Mouse (Mus musculus): ENCODE measurements around the gene Lef1. TPM values are rescaled to one million over a fixed set of nuclear protein-coding genes. Genes with fewer than 3 reads are reported as not detected.

Gene Lef1
- polyA plus RNA-seq, 1 experiment from 2014 or later = 3.7 TPM

- H3K4me2 ChIP-seq (ENCODE audit: low read depth, low read length) = no peak overlapping the region
- H3K27ac ChIP-seq (ENCODE audit: low read depth, low read length) = no peak overlapping the region
- 61% methylated on average over 19 of the region's 19 CpGs for WGBS
- H3K36me3 ChIP-seq (ENCODE audit: control insufficient read depth, insufficient read depth, low read length) = no peaks in the 10 kb centered on the region
- H3K9me3 ChIP-seq (ENCODE audit: control insufficient read depth, low read length) = no peaks in the 10 kb centered on the region
- no peaks in the 10 kb centered on the region for H3K4me1 ChIP-seq (ENCODE audit: control insufficient read depth, insufficient read depth, low read length)
- peak; percentile 92 for ATAC-seq (ENCODE audit: low read depth)
- H3K4me3 ChIP-seq (ENCODE audit: low read depth, low read length) = no peak overlapping the region
- no peaks in the 10 kb centered on the region for H3K27me3 ChIP-seq (ENCODE audit: control insufficient read depth, insufficient read depth, low read length)
- no peak overlapping the region for H3K9ac ChIP-seq (replicated peaks; ENCODE audit: low read depth, low read length)
Observed at GRCm38 (mm10) chr3:131237785-131238633, 127.7 kb downstream of the Lef1 start.

DNA sequence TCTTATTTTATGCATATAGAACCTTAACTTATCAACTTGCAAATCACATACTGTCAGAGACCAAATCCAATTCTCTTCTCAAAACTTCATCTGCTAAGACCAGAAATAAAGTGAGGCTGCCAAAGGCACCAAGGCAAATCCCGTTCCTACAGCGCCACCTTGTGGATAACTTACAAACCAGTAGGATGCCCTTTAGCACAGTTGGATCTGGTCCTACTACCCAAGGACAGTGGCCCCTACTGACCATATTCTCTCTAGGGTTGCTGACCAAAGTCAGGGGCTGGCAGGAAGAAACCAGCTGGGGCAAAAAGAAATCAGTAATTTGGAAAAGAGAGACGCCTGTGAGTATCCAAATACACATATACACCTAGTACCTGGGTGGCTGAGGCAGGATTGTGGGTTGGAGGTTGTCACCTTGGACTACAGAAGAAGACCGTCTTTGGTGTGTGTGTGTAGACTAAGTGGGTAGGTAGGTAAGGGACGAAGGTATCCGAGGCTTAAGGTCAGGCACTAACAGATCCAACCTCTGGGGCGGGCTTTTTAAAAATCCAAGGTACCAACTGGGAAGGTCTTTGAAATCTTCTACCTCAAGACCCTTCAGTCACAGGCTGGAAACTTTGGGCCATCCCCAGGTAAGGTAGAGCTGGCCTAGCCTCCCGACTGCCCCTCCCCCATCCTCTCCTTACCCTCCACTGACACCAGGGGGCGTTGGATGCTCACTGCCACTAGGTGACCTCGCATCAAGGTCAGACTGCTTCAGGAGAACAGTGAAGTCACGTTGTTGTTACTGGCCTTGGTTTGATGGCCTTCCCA is 135.7 kb downstream of the Lef1 start:
- Histone ChIP-seq H3K4me1 (ENCODE audit: control insufficient read depth, insufficient read depth, low read length) (no peaks in the 10 kb centered on the region), H3K9me3 (ENCODE audit: control insufficient read depth, low read length) (no peaks in the 10 kb centered on the region), H3K27me3 (ENCODE audit: control insufficient read depth, insufficient read depth, low read length) (no peaks in the 10 kb centered on the region), H3K4me3 (ENCODE audit: low read depth, low read length) (no peak overlapping the region), H3K4me2 (ENCODE audit: low read depth, low read length) (no peak overlapping the region), H3K36me3 (ENCODE audit: control insufficient read depth, insufficient read depth, low read length) (no peaks in the 10 kb centered on the region), H3K9ac (replicated peaks; ENCODE audit: low read depth, low read length) (no peak overlapping the region), H3K27ac (ENCODE audit: low read depth, low read length) (no peak overlapping the region)
- peak; percentile 54; the same call in 1 of the 2 replicates for ATAC-seq (ENCODE audit: low read depth)
- WGBS = 58% methylated on average over 11 of the region's 11 CpGs

- Histone ChIP-seq H3K4me3 (ENCODE audit: low read depth, low read length) (no peak overlapping the region), H3K9me3 (ENCODE audit: control insufficient read depth, low read length) (no peaks in the 10 kb centered on the region), H3K4me2 (ENCODE audit: low read depth, low read length) (no peak overlapping the region), H3K27ac (ENCODE audit: low read depth, low read length) (no peak overlapping the region), H3K27me3 (ENCODE audit: control insufficient read depth, insufficient read depth, low read length) (no peaks in the 10 kb centered on the region), H3K36me3 (ENCODE audit: control insufficient read depth, insufficient read depth, low read length) (no peaks in the 10 kb centered on the region), H3K9ac (replicated peaks; ENCODE audit: low read depth, low read length) (no peak overlapping the region), H3K4me1 (ENCODE audit: control insufficient read depth, insufficient read depth, low read length) (no peaks in the 10 kb centered on the region)
- WGBS = 93% methylated on average over 8 of the region's 8 CpGs
- no peak for ATAC-seq (ENCODE audit: low read depth)
Observed at GRCm38 (mm10) chr3:131246579-131247046, 136.3 kb downstream of the Lef1 start.

DNA sequence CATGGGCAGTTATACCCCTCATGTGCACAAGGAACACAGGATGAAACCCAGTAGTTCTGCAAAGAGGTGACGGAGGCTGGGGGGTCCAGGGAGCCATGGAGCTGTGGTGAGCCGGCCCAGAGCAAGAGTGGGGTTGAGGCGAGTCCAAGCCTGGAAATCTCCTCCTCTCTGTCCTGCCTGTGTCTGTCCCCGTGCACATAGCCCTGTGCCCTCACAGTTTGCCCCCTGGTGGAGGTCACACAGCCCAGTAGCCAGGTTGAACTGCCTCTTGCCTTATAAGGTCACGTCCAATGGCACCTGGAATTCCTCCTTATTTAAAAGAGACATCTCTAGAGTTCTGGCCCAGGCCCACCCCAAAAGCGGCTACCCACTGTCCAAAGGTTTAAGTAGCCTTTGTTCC is 137.2 kb downstream of the Lef1 start:
- H3K27ac ChIP-seq (ENCODE audit: low read depth, low read length) = no peak overlapping the region
- no peaks in the 10 kb centered on the region for H3K9me3 ChIP-seq (ENCODE audit: control insufficient read depth, low read length)
- no peak for ATAC-seq (ENCODE audit: low read depth)
- H3K4me2 ChIP-seq (ENCODE audit: low read depth, low read length) = no peak overlapping the region
- no peaks in the 10 kb centered on the region for H3K27me3 ChIP-seq (ENCODE audit: control insufficient read depth, insufficient read depth, low read length)
- no peak overlapping the region for H3K4me3 ChIP-seq (ENCODE audit: low read depth, low read length)
- no peaks in the 10 kb centered on the region for H3K36me3 ChIP-seq (ENCODE audit: control insufficient read depth, insufficient read depth, low read length)
- H3K4me1 ChIP-seq (ENCODE audit: control insufficient read depth, insufficient read depth, low read length) = no peaks in the 10 kb centered on the region
- WGBS = 84% methylated on average over 6 of the region's 6 CpGs
- no peak overlapping the region for H3K9ac ChIP-seq (replicated peaks; ENCODE audit: low read depth, low read length)

- Histone ChIP-seq H3K27ac (ENCODE audit: low read depth, low read length) (no peak overlapping the region), H3K36me3 (ENCODE audit: control insufficient read depth, insufficient read depth, low read length) (no peaks in the 10 kb centered on the region), H3K9ac (replicated peaks; ENCODE audit: low read depth, low read length) (no peak overlapping the region), H3K4me2 (ENCODE audit: low read depth, low read length) (no peak overlapping the region), H3K4me3 (ENCODE audit: low read depth, low read length) (no peak overlapping the region), H3K27me3 (ENCODE audit: control insufficient read depth, insufficient read depth, low read length) (no peaks in the 10 kb centered on the region), H3K9me3 (ENCODE audit: control insufficient read depth, low read length) (no peaks in the 10 kb centered on the region), H3K4me1 (ENCODE audit: control insufficient read depth, insufficient read depth, low read length) (no peaks in the 10 kb centered on the region)
- 96% methylated on average over 5 of the region's 5 CpGs for WGBS
- no peak for ATAC-seq (ENCODE audit: low read depth)
Observed at GRCm38 (mm10) chr3:131247851-131248250, 137.6 kb downstream of the Lef1 start.

DNA sequence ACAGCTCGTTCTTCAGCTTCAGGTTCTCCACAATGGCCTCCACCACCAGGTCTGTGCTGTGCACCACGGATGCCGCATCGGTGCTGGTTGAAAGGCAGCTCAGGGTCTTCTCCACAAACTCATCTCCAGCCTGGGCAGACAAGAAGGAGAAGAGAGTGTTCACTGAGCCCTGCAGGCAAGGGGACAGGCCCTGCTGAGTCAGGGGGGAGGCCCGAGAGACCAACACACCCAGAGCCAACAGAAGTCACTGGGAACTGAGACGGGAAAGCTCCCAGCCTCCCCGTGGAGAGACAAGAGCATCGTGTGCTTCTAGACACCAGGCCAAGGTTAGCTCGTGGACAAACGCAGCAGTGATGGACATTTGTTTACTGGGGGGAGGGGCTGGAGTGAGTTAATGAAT is 138.2 kb downstream of the Lef1 start:
- no peak overlapping the region for H3K9ac ChIP-seq (replicated peaks; ENCODE audit: low read depth, low read length)
- no peaks in the 10 kb centered on the region for H3K4me1 ChIP-seq (ENCODE audit: control insufficient read depth, insufficient read depth, low read length)
- H3K27me3 ChIP-seq (ENCODE audit: control insufficient read depth, insufficient read depth, low read length) = no peaks in the 10 kb centered on the region
- no peaks in the 10 kb centered on the region for H3K36me3 ChIP-seq (ENCODE audit: control insufficient read depth, insufficient read depth, low read length)
- no peak overlapping the region for H3K27ac ChIP-seq (ENCODE audit: low read depth, low read length)
- no peak for ATAC-seq (ENCODE audit: low read depth)
- 0 out of 2 replicates have a peak, but pooled peaks cover under 1% of the 10 kb centered on the region for H3K9me3 ChIP-seq (ENCODE audit: control insufficient read depth, low read length)
- H3K4me3 ChIP-seq (ENCODE audit: low read depth, low read length) = no peak overlapping the region
- WGBS = 92% methylated on average over 10 of the region's 10 CpGs
- no peak overlapping the region for H3K4me2 ChIP-seq (ENCODE audit: low read depth, low read length)

- WGBS = 95% methylated on average over 2 of the region's 2 CpGs
- Histone ChIP-seq H3K4me2 (ENCODE audit: low read depth, low read length) (no peak overlapping the region), H3K9ac (replicated peaks; ENCODE audit: low read depth, low read length) (no peak overlapping the region), H3K4me1 (ENCODE audit: control insufficient read depth, insufficient read depth, low read length) (no peaks in the 10 kb centered on the region), H3K27me3 (ENCODE audit: control insufficient read depth, insufficient read depth, low read length) (no peaks in the 10 kb centered on the region), H3K4me3 (ENCODE audit: low read depth, low read length) (no peak overlapping the region), H3K27ac (ENCODE audit: low read depth, low read length) (no peak overlapping the region), H3K9me3 (ENCODE audit: control insufficient read depth, low read length) (0 out of 2 replicates have a peak, but pooled peaks cover 3% of the 10 kb centered on the region), H3K36me3 (ENCODE audit: control insufficient read depth, insufficient read depth, low read length) (no peaks in the 10 kb centered on the region)
- ATAC-seq (ENCODE audit: low read depth) = no peak
Observed at GRCm38 (mm10) chr3:131250283-131250682, 140.0 kb downstream of the Lef1 start.

DNA sequence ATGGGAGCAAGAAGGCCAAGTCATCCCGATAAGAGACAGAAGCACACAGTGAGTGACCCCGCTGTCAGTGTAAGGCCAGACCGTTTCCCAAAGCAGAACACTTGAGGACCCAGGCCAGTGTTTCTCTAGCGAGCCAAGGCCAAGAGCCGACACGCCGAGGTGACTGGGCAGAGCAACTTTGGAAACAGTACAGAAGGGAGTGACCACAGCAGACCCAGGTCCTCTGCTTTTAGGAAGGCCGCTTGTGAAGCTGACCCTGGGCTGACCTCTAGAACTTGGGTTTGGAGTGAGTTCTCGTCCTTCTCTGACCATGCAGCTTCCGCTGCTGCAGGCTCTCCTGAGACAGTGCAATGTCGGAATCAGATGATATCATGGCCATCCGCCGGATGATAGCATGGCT is 140.7 kb downstream of the Lef1 start:
- no peak overlapping the region for H3K4me3 ChIP-seq (ENCODE audit: low read depth, low read length)
- no peaks in the 10 kb centered on the region for H3K4me1 ChIP-seq (ENCODE audit: control insufficient read depth, insufficient read depth, low read length)
- no peak overlapping the region for H3K27ac ChIP-seq (ENCODE audit: low read depth, low read length)
- H3K4me2 ChIP-seq (ENCODE audit: low read depth, low read length) = no peak overlapping the region
- WGBS = 92% methylated on average over 13 of the region's 13 CpGs
- H3K9me3 ChIP-seq (ENCODE audit: control insufficient read depth, low read length) = 0 out of 2 replicates have a peak, but pooled peaks cover 3% of the 10 kb centered on the region
- no peak for ATAC-seq (ENCODE audit: low read depth)
- no peaks in the 10 kb centered on the region for H3K27me3 ChIP-seq (ENCODE audit: control insufficient read depth, insufficient read depth, low read length)
- H3K9ac ChIP-seq (replicated peaks; ENCODE audit: low read depth, low read length) = no peak overlapping the region
- no peaks in the 10 kb centered on the region for H3K36me3 ChIP-seq (ENCODE audit: control insufficient read depth, insufficient read depth, low read length)

DNA sequence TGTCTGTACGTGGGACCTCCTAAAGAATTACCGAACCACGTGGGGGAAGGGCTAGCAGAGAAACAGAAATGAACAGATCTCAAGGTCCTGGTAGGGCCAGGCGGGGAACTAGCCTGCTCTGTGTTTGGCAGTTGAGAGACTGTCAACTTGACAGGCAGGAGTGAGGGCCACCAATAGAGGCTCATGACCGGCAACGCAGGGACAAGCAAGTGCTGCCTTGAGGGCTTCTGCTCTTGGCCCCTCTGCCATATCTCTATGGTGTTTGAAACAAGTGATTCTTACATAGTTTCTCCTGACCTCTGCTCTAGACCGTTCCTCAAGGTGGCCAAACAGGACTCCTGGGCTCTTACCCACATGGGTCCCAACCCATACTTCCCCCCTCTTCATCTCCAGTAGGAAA is 141.3 kb downstream of the Lef1 start:
- WGBS = 93% methylated on average over 7 of the region's 7 CpGs
- H3K4me2 ChIP-seq (ENCODE audit: low read depth, low read length) = no peak overlapping the region
- no peak for ATAC-seq (ENCODE audit: low read depth)

More for the DNA sequence above, 141.3 kb downstream of the Lef1 start:
- H3K27ac ChIP-seq (ENCODE audit: low read depth, low read length) = no peak overlapping the region
- no peaks in the 10 kb centered on the region for H3K27me3 ChIP-seq (ENCODE audit: control insufficient read depth, insufficient read depth, low read length)
- no peak overlapping the region for H3K4me3 ChIP-seq (ENCODE audit: low read depth, low read length)
- H3K9me3 ChIP-seq (ENCODE audit: control insufficient read depth, low read length) = 0 out of 2 replicates have a peak, but pooled peaks cover 3% of the 10 kb centered on the region
- H3K4me1 ChIP-seq (ENCODE audit: control insufficient read depth, insufficient read depth, low read length) = no peaks in the 10 kb centered on the region
- no peak overlapping the region for H3K9ac ChIP-seq (replicated peaks; ENCODE audit: low read depth, low read length)
- H3K36me3 ChIP-seq (ENCODE audit: control insufficient read depth, insufficient read depth, low read length) = no peaks in the 10 kb centered on the region

Measured in neural tube, embryonic 14.5 days (tissue).